Mouse (Mus musculus): ENCODE data around the gene Dcn.

GRCm38 (mm10) chr10:97485151-97485550, 5.7 kb downstream of the Dcn start:
- no peak for TF ChIP-seq CTCF (IDR thresholded peaks at IDR 0.05; ENCODE audit: control insufficient read depth, insufficient read depth, insufficient replicate concordance, low read depth, low read length)
- no peak for TF ChIP-seq POLR2A (IDR thresholded peaks at IDR 0.05; ENCODE audit: control insufficient read depth, low read depth, low read length)
